Mouse (Mus musculus) gastrocnemius, postnatal 10 days (tissue): ENCODE measurements at regions not wholly inside any gene's neighbourhood (a gene's known extent, or its start where the extent isn't known, plus 50 kb on each side); places are given as distances from the start of the nearest gene placed in this dataset.

ENCODE experiments used
- DNase-seq: peaks from one replicate; pipeline ENCODE4 v3.0.0; 2021; ENCODE audit warnings: mixed read lengths

DNA sequence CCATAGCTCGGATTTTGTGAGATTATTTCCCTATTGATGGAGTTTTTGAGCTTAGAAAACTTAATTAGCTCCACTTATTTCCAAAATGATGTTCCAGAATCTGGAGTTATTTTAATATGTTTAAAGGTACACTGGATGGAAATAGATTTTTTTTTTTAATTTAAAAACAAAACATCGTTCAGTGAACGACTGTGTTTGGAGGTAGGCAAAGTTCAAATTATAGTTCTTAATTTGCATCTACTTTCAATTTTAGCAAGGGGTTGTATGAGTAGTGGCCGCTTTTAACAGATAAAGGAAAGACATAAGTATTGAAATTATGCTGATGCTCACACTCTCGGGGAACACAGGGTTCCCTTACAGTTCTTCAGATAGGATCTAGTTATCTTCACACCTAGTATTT is 284.6 kb upstream of the Adgrl2 start:
- no peak for DNase-seq

DNA sequence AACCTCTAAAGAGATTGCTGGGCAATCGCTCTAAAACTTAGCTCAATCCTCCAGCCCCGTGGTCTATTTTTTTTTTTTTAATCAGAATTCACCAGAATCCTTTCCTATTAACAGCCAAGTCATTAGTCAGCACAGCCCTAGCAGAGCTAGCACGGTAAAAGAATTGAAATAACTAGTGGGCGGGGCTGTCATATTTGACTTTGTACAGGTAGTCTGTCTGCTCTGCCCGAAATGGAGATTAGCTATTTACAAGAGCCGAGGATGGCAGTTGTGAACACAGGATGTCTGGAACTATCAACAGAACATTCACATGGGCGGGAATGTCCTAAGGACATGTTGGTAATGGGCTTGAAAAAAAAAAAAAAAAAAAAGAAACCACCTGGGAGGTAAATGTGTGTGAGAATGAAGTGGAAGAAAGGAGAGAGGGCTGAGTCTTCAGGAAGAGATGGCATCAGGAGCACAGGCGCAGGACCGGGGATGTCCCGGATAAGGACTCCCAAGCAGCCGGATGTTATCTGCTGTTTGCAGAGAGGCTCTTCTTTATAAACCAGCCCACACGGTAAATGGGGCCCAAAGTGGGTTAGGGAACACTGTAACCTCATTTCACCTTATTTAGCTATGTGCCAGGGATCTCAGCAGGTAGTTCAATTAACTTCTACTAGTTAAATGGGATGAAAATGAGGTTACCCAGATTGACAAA is 283.8 kb upstream of the Adgrl2 start:
- DNase-seq, result no peak

DNA sequence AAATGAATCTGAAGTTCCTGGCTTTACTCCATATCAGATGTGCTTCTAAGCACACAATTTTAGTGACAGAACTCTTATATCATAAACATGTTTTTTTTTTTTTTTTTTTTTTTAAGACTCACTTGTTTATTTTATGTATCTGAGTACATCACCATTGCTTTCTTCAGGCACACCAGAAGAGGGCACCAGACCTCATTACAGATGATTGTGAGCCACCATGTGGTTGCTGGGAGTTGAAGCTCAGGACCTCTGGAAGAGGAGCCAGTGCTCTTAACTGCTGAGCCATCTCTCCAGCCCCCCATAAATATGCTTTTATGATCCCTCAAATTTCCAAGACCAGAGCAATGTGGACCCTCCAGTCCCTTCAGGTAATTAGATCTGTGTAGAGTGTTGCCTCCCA is 280.1 kb upstream of the Adgrl2 start:
- DNase-seq, result no peak

DNA sequence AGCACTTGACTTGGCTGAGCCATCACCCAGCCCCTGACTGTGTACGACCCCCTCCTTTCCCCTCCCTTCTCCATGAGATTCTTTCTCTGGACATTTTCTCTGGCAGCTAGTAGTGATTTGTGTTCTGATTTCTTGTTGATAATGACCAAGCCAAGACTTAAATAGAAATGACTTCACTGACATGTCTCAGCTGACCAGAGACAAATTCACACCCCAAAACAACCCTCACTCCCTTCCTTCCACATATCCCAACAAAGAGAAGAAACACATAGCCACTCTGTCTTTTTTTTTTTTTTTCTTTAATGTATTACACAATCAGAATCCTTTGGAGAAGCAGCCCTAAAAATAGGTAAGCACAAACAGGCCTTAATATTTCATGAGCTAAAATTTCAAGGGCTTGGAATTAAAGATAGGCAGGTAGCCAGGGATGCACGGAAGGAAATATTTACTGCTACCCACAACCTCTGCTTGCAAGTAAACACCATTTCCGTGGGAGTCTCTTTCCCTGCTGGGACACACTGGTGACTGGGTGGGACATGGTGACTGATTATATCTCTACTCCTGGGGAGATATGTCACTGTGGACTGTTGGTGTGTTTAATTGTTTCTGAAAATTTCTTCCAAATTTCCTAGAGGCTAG is 272.1 kb upstream of the Adgrl2 start:
- DNase-seq, result no peak

DNA sequence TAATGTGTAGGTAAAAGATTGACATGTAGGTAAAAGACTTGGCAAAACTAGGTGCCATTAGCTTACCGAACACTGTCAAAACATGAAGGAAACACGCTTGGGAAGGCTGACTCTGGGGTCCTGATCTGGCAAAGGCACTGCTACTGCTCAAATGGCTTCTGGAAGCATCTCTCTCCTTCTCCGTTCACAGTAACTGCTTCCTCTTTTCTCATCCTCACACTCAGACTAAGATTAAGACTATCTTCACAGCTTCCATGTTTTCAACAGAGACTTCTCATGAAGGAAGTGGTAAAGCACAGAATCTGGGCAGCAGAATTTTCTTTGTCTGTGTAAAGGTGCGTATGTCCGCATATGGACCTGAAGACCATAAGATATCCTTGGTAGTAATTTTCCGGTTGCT is 271.4 kb upstream of the Adgrl2 start:
- no peak for DNase-seq

DNA sequence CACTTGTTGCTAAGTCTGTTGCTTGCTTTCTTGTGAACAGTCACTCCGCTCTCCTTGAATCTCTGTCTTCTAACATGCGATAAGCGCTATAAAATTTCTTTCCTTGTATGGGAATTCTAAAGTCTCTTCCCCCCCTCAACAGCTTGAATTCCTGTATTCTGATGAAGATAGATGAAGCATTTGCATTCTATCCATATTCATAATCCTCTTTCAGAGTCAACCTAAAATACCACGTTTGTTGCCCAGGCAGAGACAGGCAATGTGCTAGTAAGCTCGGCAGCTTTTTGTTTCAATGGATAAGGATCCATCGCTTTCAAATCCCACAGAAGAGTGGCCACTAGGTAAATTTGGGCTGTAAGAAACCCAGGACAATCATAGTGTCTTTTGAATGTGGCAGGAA is 268.5 kb upstream of the Adgrl2 start:
- no peak for DNase-seq

DNA sequence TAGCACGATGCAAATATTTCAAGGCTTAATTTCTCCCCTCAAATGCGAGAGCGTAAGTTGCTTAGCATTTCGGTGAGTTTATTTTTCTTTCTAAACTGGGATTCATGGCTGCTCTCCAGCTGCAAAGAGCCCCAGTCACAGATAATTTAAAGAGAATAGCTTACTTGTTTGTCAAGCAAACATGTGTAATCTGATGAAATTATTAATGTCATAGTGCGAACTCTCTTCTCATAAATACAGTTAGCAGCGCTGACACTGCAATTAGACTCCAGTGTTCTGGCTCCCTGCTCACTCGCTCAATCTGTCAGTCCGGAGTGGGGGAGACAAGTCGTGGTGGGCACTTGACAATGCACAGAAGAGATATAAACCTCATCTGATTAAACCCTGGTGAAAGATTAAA is 266.5 kb upstream of the Adgrl2 start:
- no peak for DNase-seq

DNA sequence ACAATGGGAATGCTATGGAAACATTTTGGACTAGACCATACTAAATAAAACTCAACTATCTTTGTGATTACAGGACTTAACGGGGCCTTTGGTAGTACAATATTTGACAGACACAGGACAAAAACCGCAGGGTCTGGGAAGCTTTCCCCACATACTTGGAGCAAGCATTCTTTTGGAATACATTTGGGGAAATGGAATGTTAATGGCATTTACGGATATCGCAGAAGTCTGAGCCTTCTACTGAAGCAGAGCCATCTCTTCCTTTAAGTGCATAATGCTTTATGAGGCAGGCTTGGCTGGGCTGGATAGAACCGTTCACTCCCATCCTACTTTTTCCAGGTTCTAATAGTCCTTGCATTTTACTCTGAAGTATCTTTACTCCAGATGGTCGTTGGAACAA is 262.7 kb upstream of the Adgrl2 start:
- DNase-seq, result no peak

DNA sequence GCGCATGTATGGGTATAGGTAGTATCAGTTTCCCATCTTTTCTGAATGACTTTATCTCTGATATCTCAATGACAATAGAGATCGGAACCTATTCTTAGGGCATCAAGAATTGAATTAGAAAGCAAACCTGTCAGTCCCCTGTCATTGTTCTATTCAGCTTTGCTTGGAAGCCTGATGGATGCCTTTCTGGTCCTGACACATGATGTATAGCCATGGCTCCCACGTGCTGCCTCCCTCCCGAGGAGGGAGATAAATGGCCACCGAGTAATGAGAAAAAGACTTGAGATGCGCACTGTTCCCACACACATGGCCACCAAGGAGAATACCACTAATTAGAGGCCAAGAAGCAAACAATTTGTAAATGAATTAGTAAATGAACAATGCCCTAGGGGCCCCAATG is 261.8 kb upstream of the Adgrl2 start:
- no peak for DNase-seq

DNA sequence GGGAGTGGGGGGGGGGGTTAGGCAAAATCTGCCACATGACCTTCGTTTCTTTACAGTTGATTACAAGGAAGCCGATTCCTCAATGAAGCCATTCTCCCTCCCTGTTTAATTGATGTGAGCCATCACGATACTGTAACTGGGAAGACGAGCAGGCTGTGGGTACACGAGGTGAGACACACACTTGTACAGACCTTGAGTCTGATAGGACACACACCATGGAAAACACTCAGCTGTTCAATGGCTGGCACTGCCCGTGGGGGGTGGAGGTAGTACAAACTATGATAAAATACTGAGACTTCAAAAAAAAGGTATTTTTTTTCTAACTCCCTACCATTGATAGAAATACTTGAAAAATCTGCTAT is 257.3 kb upstream of the Adgrl2 start:
- DNase-seq, result no peak

DNA sequence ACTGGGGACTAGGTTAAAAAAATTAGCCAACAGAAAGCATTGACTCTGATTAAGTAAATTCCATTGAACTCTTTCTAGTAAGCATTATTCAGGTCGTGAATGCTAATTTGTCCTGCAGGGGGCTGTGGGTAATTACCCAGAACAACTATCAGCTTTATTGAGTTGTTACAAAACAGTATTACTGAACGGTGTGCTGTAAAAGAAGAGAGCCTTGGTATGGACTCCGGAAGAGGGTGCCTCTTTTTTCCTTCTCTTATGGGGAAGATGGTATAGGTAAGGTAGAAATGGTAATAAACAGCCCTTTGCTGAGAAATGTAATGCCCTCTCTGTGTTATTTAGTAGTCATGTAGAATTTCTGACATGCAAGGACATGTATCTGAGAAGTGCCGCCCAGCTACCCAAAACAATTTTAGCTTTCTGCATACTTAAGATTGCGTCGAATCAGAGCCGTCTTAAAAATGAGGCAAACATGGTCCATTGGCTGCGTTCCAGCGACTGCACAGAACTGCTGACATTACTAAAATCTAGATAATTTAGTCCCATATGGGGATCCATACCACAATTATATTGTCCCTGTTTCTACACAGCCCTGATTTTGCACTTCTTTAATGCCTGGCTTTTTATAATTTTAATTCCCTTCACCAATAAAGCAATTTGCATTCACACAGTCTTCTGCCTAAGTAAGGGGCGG is 256.7 kb upstream of the Adgrl2 start:
- no peak for DNase-seq

DNA sequence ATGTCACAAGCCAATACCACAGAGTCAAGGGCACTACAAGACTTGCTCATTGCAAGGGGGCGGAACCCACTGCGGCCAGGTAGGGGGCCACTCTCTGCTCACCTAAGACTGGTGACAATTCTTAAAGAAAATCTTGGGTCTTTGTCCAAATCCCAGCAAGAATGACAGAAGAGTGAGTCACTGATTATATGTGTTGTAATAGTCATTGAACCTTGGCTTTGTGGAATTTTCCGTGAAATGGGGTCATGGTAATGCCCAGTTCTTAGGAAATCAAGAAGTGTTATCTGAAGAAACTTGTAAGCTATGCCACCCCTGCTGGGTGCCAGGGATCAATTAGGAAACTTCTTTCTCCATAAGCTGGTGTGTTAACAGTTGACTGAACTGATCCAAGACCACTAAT is 249.3 kb upstream of the Adgrl2 start:
- no peak for DNase-seq

DNA sequence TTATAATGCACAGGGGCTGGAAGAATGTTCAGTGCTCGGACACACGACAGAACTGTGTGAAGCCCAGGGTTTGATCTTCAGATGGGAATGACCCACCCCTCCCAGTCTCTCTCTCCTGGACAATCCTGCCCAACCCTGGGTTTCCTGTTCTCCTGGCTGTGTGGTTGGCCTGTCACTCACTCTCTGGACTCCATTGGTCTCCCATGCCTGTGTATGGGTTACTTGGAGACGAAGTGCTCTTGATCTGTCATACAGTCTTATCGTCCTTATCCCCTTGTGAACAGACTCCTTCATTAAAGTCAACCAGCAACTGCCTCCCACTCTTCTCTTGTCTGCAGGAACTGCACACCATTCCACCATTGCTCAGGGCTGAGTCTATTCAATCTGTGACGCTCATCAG is 247.7 kb upstream of the Adgrl2 start:
- DNase-seq, result no peak

DNA sequence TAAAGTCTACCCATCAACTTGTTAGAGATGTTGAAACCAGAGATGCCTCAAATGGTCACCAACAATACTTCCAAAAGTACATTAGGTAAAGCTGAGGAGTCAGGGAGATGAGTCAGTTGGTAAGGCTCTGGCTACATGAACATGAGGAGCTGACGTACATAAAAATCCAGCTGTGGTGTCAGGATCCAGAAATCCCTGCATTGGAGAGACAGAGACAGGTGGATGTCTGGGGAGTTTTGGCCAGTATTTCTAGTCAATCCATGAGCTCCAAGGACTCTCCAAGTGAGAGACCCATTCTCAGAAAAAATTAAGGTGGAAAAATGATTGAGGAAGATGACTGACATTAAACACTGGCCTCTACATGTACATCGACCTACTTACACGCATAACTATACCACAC is 244.8 kb upstream of the Adgrl2 start:
- DNase-seq, result no peak

DNA sequence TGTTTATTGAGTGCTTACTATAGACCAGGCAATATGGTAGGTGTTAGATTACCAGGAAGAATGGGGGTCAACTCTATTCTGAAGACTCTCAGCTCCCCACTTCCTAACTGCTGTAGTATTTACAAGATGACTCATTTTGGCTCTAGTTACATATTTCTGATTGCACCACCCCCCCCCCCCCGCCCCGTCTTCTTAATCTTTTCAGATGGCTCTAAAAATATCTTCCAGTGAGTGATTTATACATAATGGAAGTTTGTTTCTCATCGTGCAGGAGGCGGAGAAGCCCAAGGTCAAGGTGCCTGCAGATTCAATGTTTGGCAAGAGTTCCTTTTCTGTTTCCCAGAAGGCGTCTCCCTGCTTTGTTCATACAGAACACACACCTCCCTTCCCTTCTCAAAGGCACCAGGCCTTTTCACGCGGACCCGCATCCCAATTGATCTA is 243.4 kb upstream of the Adgrl2 start:
- DNase-seq, result no peak

DNA sequence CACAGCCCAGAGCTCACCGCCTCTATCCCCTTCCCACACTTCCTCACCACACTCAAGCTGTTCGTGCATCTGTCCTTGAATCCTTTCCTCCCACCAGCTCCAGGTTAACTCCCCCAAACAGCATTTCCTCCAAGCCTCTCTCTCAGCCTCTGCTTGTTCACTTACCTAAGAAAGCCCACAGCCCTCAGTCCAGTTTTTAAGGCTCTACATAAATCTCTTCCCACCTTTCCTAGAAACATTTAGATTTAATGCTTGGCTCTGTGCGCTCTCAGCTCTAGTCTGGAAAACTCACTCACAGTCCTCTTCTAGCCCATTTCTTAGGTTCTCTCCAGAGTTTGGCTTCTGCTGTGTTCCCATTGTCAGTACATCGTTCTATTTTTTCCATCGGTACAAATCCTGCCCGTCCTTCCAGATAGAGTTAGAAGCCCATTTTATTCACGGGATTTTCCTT is 242.9 kb upstream of the Adgrl2 start:
- DNase-seq, result no peak

DNA sequence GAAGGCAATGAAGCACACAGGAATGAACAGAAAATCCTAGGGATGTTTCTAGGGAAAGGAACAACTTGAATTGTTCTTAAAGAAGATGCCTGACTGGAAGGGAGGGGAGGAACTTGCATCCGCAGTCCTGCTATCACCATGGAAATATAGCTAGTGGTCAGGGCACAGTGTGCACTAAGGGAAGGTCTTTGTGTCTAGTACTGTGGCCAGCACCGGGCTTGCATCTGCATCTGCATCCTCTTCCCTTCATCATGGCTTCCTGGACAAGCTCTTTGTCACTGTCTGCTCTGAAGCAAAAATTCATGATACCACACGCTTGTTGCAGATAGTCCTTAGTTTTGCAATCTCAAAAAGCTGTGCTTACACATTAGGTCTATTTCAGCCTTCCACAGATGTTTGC is 241.0 kb upstream of the Adgrl2 start:
- no peak for DNase-seq

DNA sequence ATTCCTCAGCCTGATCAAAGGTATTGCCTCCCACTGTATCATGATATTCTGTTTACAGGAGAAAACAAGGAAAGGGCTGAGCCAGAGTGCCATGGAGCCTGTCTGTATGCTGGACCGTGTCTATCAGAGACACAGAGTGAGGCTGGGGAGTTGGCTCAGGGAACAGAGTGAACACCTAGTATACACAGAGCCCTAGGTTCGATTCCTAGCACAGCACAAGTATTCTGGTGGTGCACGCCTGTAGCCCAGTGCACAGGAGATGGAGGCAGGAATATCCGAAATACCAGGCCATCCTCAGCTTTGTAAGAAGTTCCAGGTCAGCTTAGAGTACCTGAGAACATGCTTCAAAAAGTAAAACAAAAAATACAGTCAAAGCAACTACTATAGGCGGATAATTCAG is 237.2 kb upstream of the Adgrl2 start:
- DNase-seq, result no peak

DNA sequence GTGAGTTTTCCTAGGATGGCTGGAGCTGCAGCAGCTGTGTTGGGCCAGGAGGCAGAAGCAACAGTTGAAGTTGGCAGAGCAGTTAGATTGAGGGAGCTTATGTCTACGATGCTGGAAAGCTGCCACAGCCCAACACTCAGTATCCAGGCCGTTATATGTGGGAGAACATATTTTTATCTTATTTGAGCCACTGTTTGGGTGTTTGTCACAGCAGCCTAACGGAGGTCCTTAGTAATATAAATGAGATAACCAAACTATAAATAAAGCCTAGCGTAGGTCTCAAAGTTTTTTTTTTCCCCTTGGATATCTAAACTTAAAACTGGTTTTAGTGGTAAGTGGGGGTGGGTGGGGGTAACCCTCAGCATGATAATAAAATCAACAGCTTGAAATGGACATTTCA is 236.4 kb upstream of the Adgrl2 start:
- DNase-seq, result no peak

DNA sequence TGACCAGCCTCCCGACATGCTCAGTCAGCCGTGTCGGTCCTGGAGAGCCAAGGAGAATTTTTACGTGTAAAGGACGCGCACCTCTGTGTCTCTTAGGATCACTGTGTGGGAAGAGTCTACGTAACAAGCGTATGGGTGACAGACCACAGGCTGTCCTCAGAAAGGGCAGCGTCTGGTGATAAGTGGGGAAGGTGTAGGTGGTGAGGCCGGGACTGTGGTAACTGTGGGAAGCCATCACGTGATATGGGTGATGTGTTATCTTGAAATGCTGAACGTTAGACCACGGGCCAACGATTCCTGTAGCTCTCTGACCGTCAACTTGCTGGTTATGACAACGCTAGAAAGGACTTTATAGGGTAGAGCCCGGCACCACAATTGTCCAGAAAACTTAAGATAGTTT is 235.3 kb upstream of the Adgrl2 start:
- DNase-seq, result no peak

DNA sequence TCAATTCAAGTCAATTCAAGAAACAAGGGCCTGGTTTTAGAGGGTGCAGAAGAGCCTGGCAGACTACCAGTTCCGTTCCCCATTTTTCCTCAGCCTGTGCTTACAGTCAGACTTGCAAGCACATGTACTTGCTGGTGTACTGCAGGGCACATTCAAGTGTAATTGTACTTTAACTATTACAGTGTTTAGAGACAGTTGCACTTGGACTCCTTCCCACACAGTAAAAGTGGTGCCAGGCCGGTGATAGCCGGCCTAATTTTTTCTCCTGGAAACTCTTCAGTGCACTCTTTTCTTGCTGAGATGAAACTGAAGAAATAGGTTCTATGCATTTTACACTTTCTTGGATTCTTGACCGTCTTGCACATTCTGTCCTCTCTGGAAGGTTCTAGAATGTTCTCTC is 233.9 kb upstream of the Adgrl2 start:
- DNase-seq, result no peak

DNA sequence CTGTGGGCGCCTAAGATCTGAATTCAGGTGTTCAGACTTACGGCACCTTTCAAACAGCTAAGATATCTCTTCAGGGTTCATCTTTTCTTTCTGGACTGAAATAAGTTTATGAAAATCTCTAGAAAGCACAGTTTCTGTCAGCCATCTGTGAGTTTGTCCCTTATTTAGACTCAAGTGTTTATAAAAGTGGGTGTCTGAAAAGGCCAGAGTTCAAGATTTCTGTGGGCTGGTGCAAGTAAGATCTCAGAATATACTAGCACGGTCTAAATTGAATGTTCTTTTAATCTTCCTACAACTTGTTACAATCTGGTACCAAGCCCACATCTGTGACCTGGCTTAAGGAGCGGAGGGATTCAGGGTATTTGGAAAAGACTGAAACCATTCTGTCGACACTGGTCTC is 233.4 kb upstream of the Adgrl2 start:
- no peak for DNase-seq

DNA sequence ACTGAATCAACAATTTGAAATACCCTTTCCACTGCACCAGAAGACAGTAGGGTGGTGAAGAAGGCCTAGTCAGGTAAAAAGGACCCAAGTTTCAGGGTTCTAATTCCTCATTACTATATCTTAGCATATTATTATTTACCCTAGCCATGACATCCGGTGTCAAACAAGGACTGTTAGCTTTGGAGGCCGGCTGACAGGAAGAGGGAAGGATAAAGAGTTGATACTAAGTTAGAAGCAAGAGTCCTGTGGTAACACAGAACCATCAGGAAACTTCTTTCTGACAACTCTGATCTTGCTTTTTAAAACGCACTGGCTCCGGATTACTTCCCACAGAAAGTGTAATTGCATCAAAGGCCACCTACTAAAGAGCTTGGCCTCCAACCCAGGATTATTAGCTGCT is 230.6 kb upstream of the Adgrl2 start:
- DNase-seq, result no peak
